8 mouse cellular contexts compared by ENCODE assay signal in the genomic region with DNA sequence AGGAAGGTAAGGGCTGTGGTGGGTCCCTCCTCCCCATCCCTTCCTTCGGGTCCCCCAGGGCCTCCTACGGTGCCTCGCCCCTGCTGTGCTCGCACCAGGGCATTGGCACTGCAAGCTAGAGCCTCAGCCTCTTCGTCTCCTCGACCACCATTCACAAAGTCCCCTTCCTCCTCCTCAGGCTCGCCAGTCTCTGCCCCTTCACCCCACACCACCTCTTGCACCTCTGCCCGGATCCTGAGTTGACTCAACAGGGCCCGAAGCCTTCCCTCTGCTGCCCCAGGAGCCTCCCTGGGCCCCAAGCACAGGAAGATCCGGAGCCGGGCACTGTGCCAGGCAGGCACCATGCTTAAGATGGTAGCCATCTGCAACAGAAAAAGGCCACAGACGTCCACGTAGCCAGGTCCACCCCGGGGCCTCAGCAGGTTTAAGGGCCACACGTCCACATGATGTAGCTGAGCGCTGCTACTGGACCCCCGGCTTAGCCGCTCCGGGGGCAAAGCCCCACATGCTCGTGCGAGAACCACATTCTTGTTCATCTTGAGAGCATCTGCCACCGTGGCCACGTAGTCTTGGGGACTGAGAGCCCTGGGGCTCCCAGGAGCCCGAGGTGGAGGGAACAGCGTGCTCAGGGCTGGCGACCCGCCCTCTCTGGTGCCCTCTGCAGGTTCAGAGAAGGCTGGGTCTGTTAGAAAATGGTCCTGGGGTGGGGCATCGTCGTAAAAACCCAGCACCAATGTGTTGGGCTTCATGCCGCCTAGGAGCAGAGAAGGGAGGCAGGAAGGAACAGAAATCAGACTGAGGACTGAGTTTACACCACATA. TPM values are rescaled to one million over a fixed set of nuclear protein-coding genes. Genes with fewer than 3 reads are reported as not detected.
DNase-seq lines count a peak whose midpoint lies in the region; ATAC-seq and TF ChIP-seq lines count a peak whose summit lies in the region.

No protein-coding gene starts in this region.

- H3K9ac ChIP-seq in heart, adult 2 months (ENCODE audit: low read depth, low read length) = no peak overlapping the region
- peak overlapping the region; percentile 93 for H3K9ac ChIP-seq in intestine, embryonic 16.5 days (ENCODE audit: low read depth, low read length)
- H3K9ac ChIP-seq in lung, postnatal 0 days (replicated peaks; ENCODE audit: low read depth) = no peak overlapping the region
- H3K9ac ChIP-seq in stomach, postnatal 0 days (ENCODE audit: low read length) = peak overlapping the region; percentile 75

- H3K9me3 ChIP-seq in intestine, embryonic 16.5 days (ENCODE audit: control insufficient read depth, low read length) = no peaks in the 10 kb centered on the region
- no peaks in the 10 kb centered on the region for H3K9me3 ChIP-seq in lung, postnatal 0 days (ENCODE audit: low read length)
- no peaks in the 10 kb centered on the region for H3K9me3 ChIP-seq in stomach, postnatal 0 days (ENCODE audit: control insufficient read depth, low read length)

- TF ChIP-seq POLR2A in heart, adult 2 months (IDR thresholded peaks at IDR 0.05; ENCODE audit: insufficient read depth, low read depth, low read length) = no peak

- peaks cover 5% of the 10 kb centered on the region for H3K4me1 ChIP-seq in heart, adult 2 months (ENCODE audit: control insufficient read depth, insufficient read depth, low read length)
- H3K4me1 ChIP-seq in intestine, embryonic 16.5 days (ENCODE audit: control insufficient read depth, insufficient read depth, low read length) = peaks cover 41% of the 10 kb centered on the region
- peaks cover 10% of the 10 kb centered on the region for H3K4me1 ChIP-seq in lung, postnatal 0 days (ENCODE audit: insufficient read depth, low read depth, low read length)
- H3K4me1 ChIP-seq in stomach, postnatal 0 days (replicated peaks; ENCODE audit: control insufficient read depth, insufficient read depth) = peaks cover 16% of the 10 kb centered on the region

- H3K4me3 ChIP-seq in heart, adult 2 months = no peak overlapping the region
- no peak overlapping the region for H3K4me3 ChIP-seq in intestine, embryonic 16.5 days (ENCODE audit: low read length)
- no peak overlapping the region for H3K4me3 ChIP-seq in lung, postnatal 0 days (ENCODE audit: low read depth, low read length)
- no peak overlapping the region for H3K4me3 ChIP-seq in stomach, postnatal 0 days (ENCODE audit: low read depth, low read length)

- peak; percentile 67 for TF ChIP-seq CTCF in heart, adult 2 months (IDR thresholded peaks at IDR 0.05)
- peak; percentile 66 for TF ChIP-seq CTCF in lung, postnatal 0 days (IDR thresholded peaks at IDR 0.05)
- peak; percentile 73 for TF ChIP-seq CTCF in stomach, postnatal 0 days (IDR thresholded peaks at IDR 0.05; ENCODE audit: low read depth)

- H3K4me2 ChIP-seq in intestine, embryonic 16.5 days (ENCODE audit: low read depth, low read length) = 0 out of 2 replicates have a peak overlapping the region, but pooled peaks have one; percentile 12
- H3K4me2 ChIP-seq in lung, postnatal 0 days (replicated peaks; ENCODE audit: low read depth, low read length) = no peak overlapping the region
- no peak overlapping the region; the same call in 1 of the 2 replicates for H3K4me2 ChIP-seq in stomach, postnatal 0 days (replicated peaks; ENCODE audit: low read depth)

- intact Hi-C loops in heart, adult 2 months (cut with DNase I) = no loop called here
- intact Hi-C loops in heart, postnatal 36 days (cut with DNase I) = loop anchor here (2.0 kb wide), 1 partner anchor 24 kb away; no protein-coding TSS in a partner anchor

- ATAC-seq in erythroid progenitor cell, adult 5-6 weeks (replicated peaks; ENCODE audit: low FRiP score, poor library complexity, severe bottlenecking) = peak; percentile 60
- peak; percentile 9 for ATAC-seq in intestine, embryonic 16.5 days
- peak; percentile 29 for ATAC-seq in lung, postnatal 0 days
- ATAC-seq in stomach, postnatal 0 days (ENCODE audit: low FRiP score, low TSS enrichment) = no peak

- H3K27ac ChIP-seq in heart, adult 2 months = no peak overlapping the region; the same call in 1 of the 2 replicates
- H3K27ac ChIP-seq in intestine, embryonic 16.5 days (ENCODE audit: low read length) = peak overlapping the region; percentile 93
- no peak overlapping the region for H3K27ac ChIP-seq in lung, postnatal 0 days (ENCODE audit: low read length)
- peak overlapping the region; percentile 92 for H3K27ac ChIP-seq in stomach, postnatal 0 days (replicated peaks)

- WGBS in heart, adult 2 months = 57% methylated on average over 30 of the region's 30 CpGs
- 47% methylated on average over 29 of the region's 30 CpGs for WGBS in intestine, embryonic 16.5 days
- WGBS in lung, postnatal 0 days = 36% methylated on average over 30 of the region's 30 CpGs
- 41% methylated on average over 29 of the region's 30 CpGs for WGBS in stomach, postnatal 0 days

- peak in 1 of 2 experiments; percentile 38 for DNase-seq in heart, adult 2 months
- no peak for DNase-seq in heart, postnatal 36 days
- DNase-seq in ES-CJ7 (ENCODE audit: low read depth, low spot score) = peak; percentile 76
- peak; percentile 59 for DNase-seq in lung, postnatal 0 days (ENCODE audit: low spot score)
- peak; percentile 69 for DNase-seq in stomach, postnatal 0 days (ENCODE audit: low spot score)
- DNase-seq in adrenal gland, adult 18-20 months (ENCODE audit: low spot score in 2 of 2) = no peak

- H3K36me3 ChIP-seq in heart, adult 2 months (ENCODE audit: control insufficient read depth, insufficient read depth, low read length) = no peaks in the 10 kb centered on the region
- peaks cover 4% of the 10 kb centered on the region; the same call in 1 of the 2 replicates for H3K36me3 ChIP-seq in intestine, embryonic 16.5 days (ENCODE audit: control insufficient read depth, insufficient read depth, low read length)
- peaks cover 11% of the 10 kb centered on the region; the same call in 1 of the 2 replicates for H3K36me3 ChIP-seq in lung, postnatal 0 days (ENCODE audit: insufficient read depth, low read length)
- H3K36me3 ChIP-seq in stomach, postnatal 0 days (ENCODE audit: control insufficient read depth, insufficient read depth, low read length) = 0 out of 2 replicates have a peak, but pooled peaks cover 2% of the 10 kb centered on the region

- H3K79me2 ChIP-seq in heart, adult 2 months (replicated peaks; ENCODE audit: control insufficient read depth, insufficient read depth, low read length) = no peaks in the 10 kb centered on the region

- no peaks in the 10 kb centered on the region for H3K27me3 ChIP-seq in heart, adult 2 months (ENCODE audit: control insufficient read depth, insufficient read depth, low read length)
- H3K27me3 ChIP-seq in intestine, embryonic 16.5 days (replicated peaks; ENCODE audit: control insufficient read depth, insufficient read depth, low read length) = no peaks in the 10 kb centered on the region
- H3K27me3 ChIP-seq in lung, postnatal 0 days (replicated peaks; ENCODE audit: insufficient read depth, low read length) = no peaks in the 10 kb centered on the region
- H3K27me3 ChIP-seq in stomach, postnatal 0 days (ENCODE audit: control insufficient read depth, insufficient read depth, low read length) = no peaks in the 10 kb centered on the region

- no peak for TF ChIP-seq EP300 in heart, adult 2 months (IDR thresholded peaks at IDR 0.05; ENCODE audit: insufficient read depth, low read depth, low read length)
- TF ChIP-seq EP300 in lung, postnatal 0 days (IDR thresholded peaks at IDR 0.05) = no peak
- no peak for TF ChIP-seq EP300 in stomach, postnatal 0 days (optimal IDR thresholded peaks at IDR 0.05)

RNA-seq across cellular contexts. Expression of gene Trip6, which starts 1.1 kb away (rescaled TPM):
- total RNA-seq in heart, adult 2 months (2021) = 10 to 100 TPM; 12.5 to 13.6 TPM
- polyA plus RNA-seq in heart, adult 2 months (2012; rRNA removed) = 23.5 and 24.2 TPM in 2 replicates
- 10 to 100 TPM; 11.1 to 14.3 TPM for total RNA-seq in heart, postnatal 36 days (2021)
- total RNA-seq in erythroid progenitor cell, adult 5-6 weeks (2015; ENCODE audit: low replicate concordance) = 1.4 TPM in 1 of 2 replicates, not detected in the other
- 1.8 and 7.2 TPM in 2 replicates for total RNA-seq in erythroid progenitor cell, adult 5-6 weeks (2017; ENCODE audit: low replicate concordance)
- 61.2 and 68.0 TPM in 2 replicates for polyA plus RNA-seq in intestine, embryonic 16.5 days (2015; fragmentation: Nextera tagmentation; extraction: Ambion mirVana)
- polyA plus RNA-seq in lung, postnatal 0 days (2015; fragmentation: Nextera tagmentation; extraction: Ambion mirVana) = 45.8 and 50.1 TPM in 2 replicates
- polyA plus RNA-seq in stomach, postnatal 0 days (2015; fragmentation: Nextera tagmentation; extraction: Ambion mirVana) = 46.4 and 47.9 TPM in 2 replicates
- 10 to 100 TPM; 30.1 to 39.4 TPM for total RNA-seq in adrenal gland, adult 18-20 months (2021)

RNA-seq across cellular contexts. Expression of gene Srrt, which starts 7.8 kb away (rescaled TPM):
- 10 to 100 TPM; 60.5 to 66.4 TPM for total RNA-seq in heart, adult 2 months (2021)
- 63.9 and 74.2 TPM in 2 replicates for polyA plus RNA-seq in heart, adult 2 months (2012; rRNA removed)
- 10 to 100 TPM; 58.3 to 62.6 TPM for total RNA-seq in heart, postnatal 36 days (2021)
- 235 and 247 TPM in 2 replicates for total RNA-seq in erythroid progenitor cell, adult 5-6 weeks (2015; ENCODE audit: low replicate concordance)
- total RNA-seq in erythroid progenitor cell, adult 5-6 weeks (2017; ENCODE audit: low replicate concordance) = 557 and 577 TPM in 2 replicates
- 106 and 113 TPM in 2 replicates for polyA plus RNA-seq in intestine, embryonic 16.5 days (2015; fragmentation: Nextera tagmentation; extraction: Ambion mirVana)
- 30.9 and 32.7 TPM in 2 replicates for polyA plus RNA-seq in lung, postnatal 0 days (2015; fragmentation: Nextera tagmentation; extraction: Ambion mirVana)
- polyA plus RNA-seq in stomach, postnatal 0 days (2015; fragmentation: Nextera tagmentation; extraction: Ambion mirVana) = 29.3 and 31.6 TPM in 2 replicates
- total RNA-seq in adrenal gland, adult 18-20 months (2021) = 100 to 1,000 TPM; 169 to 174 TPM

RNA-seq across cellular contexts. Expression of gene Slc12a9, which starts 18.1 kb away (rescaled TPM):
- total RNA-seq in heart, adult 2 months (2021) = 1 to 10 TPM; 1.7 to 2.2 TPM
- 6.0 and 8.9 TPM in 2 replicates for polyA plus RNA-seq in heart, adult 2 months (2012; rRNA removed)
- total RNA-seq in heart, postnatal 36 days (2021) = 1 to 10 TPM; 2.0 to 3.6 TPM
- total RNA-seq in erythroid progenitor cell, adult 5-6 weeks (2015; ENCODE audit: low replicate concordance) = 0.72 and 1.7 TPM in 2 replicates
- total RNA-seq in erythroid progenitor cell, adult 5-6 weeks (2017; ENCODE audit: low replicate concordance) = 0.15 and 0.64 TPM in 2 replicates
- 14.7 and 15.7 TPM in 2 replicates for polyA plus RNA-seq in intestine, embryonic 16.5 days (2015; fragmentation: Nextera tagmentation; extraction: Ambion mirVana)
- polyA plus RNA-seq in lung, postnatal 0 days (2015; fragmentation: Nextera tagmentation; extraction: Ambion mirVana) = 8.2 TPM in 2 replicates
- 6.5 and 7.2 TPM in 2 replicates for polyA plus RNA-seq in stomach, postnatal 0 days (2015; fragmentation: Nextera tagmentation; extraction: Ambion mirVana)
- total RNA-seq in adrenal gland, adult 18-20 months (2021) = 1 to 10 TPM; 8.4 to 8.6 TPM

RNA-seq across cellular contexts. Expression of gene Ufsp1, which starts 20.9 kb away (rescaled TPM):
- total RNA-seq in heart, adult 2 months (2021) = 1 to 10 TPM; 8.1 to 8.8 TPM
- 11.8 and 12.8 TPM in 2 replicates for polyA plus RNA-seq in heart, adult 2 months (2012; rRNA removed)
- 1 to 10 TPM; 8.5 to 9.0 TPM for total RNA-seq in heart, postnatal 36 days (2021)
- 50.8 and 61.2 TPM in 2 replicates for total RNA-seq in erythroid progenitor cell, adult 5-6 weeks (2015; ENCODE audit: low replicate concordance)
- 27.8 and 30.2 TPM in 2 replicates for total RNA-seq in erythroid progenitor cell, adult 5-6 weeks (2017; ENCODE audit: low replicate concordance)
- 9.5 and 10.7 TPM in 2 replicates for polyA plus RNA-seq in intestine, embryonic 16.5 days (2015; fragmentation: Nextera tagmentation; extraction: Ambion mirVana)
- polyA plus RNA-seq in lung, postnatal 0 days (2015; fragmentation: Nextera tagmentation; extraction: Ambion mirVana) = 4.7 and 7.2 TPM in 2 replicates
- polyA plus RNA-seq in stomach, postnatal 0 days (2015; fragmentation: Nextera tagmentation; extraction: Ambion mirVana) = 11.0 and 11.4 TPM in 2 replicates
- 10 to 100 TPM in 1 of 2 experiments, 1 to 10 TPM in 1; 8.8 to 10.2 TPM for total RNA-seq in adrenal gland, adult 18-20 months (2021)

RNA-seq across cellular contexts. Expression of gene Ache, which starts 28.0 kb away (rescaled TPM):
- total RNA-seq in heart, adult 2 months (2021) = 1 to 10 TPM; 1.5 to 2.2 TPM
- 3.5 and 4.9 TPM in 2 replicates for polyA plus RNA-seq in heart, adult 2 months (2012; rRNA removed)
- total RNA-seq in heart, postnatal 36 days (2021) = 1 to 10 TPM; 2.9 to 3.1 TPM
- total RNA-seq in erythroid progenitor cell, adult 5-6 weeks (2015; ENCODE audit: low replicate concordance) = 261 and 288 TPM in 2 replicates
- total RNA-seq in erythroid progenitor cell, adult 5-6 weeks (2017; ENCODE audit: low replicate concordance) = 159 and 175 TPM in 2 replicates
- 9.0 and 9.3 TPM in 2 replicates for polyA plus RNA-seq in intestine, embryonic 16.5 days (2015; fragmentation: Nextera tagmentation; extraction: Ambion mirVana)
- 0.92 and 1.2 TPM in 2 replicates for polyA plus RNA-seq in lung, postnatal 0 days (2015; fragmentation: Nextera tagmentation; extraction: Ambion mirVana)
- polyA plus RNA-seq in stomach, postnatal 0 days (2015; fragmentation: Nextera tagmentation; extraction: Ambion mirVana) = 10.0 and 12.2 TPM in 2 replicates
- 10 to 100 TPM; 10.0 to 12.9 TPM for total RNA-seq in adrenal gland, adult 18-20 months (2021)

Comparison
In these comparisons a context has a peak if more than half of its experiments do, and no peak if none do; other contexts are left out.
1. DNase-seq: peak in ES-CJ7 (single experiment), lung, postnatal 0 days (single experiment) and stomach, postnatal 0 days (single experiment); none in heart, postnatal 36 days (0 of 2) and adrenal gland, adult 18-20 months (0 of 2).
2. H3K27ac ChIP-seq: peak in intestine, embryonic 16.5 days (single experiment) and stomach, postnatal 0 days (single experiment); none in heart, adult 2 months (single experiment) and lung, postnatal 0 days (single experiment).
3. H3K9ac ChIP-seq: peak in intestine, embryonic 16.5 days (single experiment) and stomach, postnatal 0 days (single experiment); none in heart, adult 2 months (single experiment) and lung, postnatal 0 days (single experiment).
4. Peak in every context shown above with its lines, with median percentiles within 50 percentile points of each other: CTCF ChIP-seq.